Comparison of ENCODE assay signal across 13 mouse cellular contexts in genomic region chr11:97190992-97191391, GRCm38 (mm10). TPM values are rescaled to one million over a fixed set of nuclear protein-coding genes. Genes with fewer than 3 reads are reported as not detected.
DNase-seq lines count a peak whose midpoint lies in the region; ATAC-seq lines count a peak whose summit lies in the region.
"Had no signal": no experiment of that assay in that cellular context is flagged by ENCODE, and none has a peak within 500 bp of the region (broad histone marks: within the 10 kb centered on the region; RNA-seq: fewer than 3 reads in every experiment).

No protein-coding gene starts in this region.

- peak; percentile 27 for ATAC-seq in granulocyte monocyte progenitor cell, adult 5-6 weeks (replicated peaks; ENCODE audit: poor library complexity, severe bottlenecking)
- ATAC-seq in CD4-positive, CD25-positive, alpha-beta regulatory T cell, adult 4 months = no peak
- ATAC-seq: lung, postnatal 0 days had no signal

- peak; percentile 93 for DNase-seq in heart, adult 11 months
- no peak for DNase-seq in heart, postnatal 10 days
- DNase-seq in spleen, postnatal 36 days (ENCODE audit: low spot score in 2 of 2) = peak; percentile 25 to 40
- no peak for DNase-seq in spleen, postnatal 4 days (ENCODE audit: low spot score in 2 of 2)
- no peak for DNase-seq in testis, postnatal 10 days (ENCODE audit: low spot score)
- no peak for DNase-seq in cerebellum, postnatal 14 days
- DNase-seq: adrenal gland, postnatal 25 days; cerebellum, adult 9-11 months; gastrocnemius, postnatal 36 days; kidney, adult 11 months had no signal

- intact Hi-C loops in heart, postnatal 10 days (cut with DNase I) = no loop called here

RNA-seq across cellular contexts. Expression of gene Kpnb1, which starts 3.3 kb away (rescaled TPM):
- total RNA-seq in heart, postnatal 10 days (2021) = 100 to 1,000 TPM; 107 to 121 TPM
- total RNA-seq in granulocyte monocyte progenitor cell, adult 5-6 weeks (2014; fragmentation: Nextera tagmentation) = 165 and 169 TPM in 2 replicates
- 300 and 382 TPM in 2 replicates for total RNA-seq in granulocyte monocyte progenitor cell, adult 5-6 weeks (2017)
- polyA plus RNA-seq in CD4-positive, CD25-positive, alpha-beta regulatory T cell, adult 4 months (2017; shearing (Covaris generic)) = 10 to 100 TPM; 23.5 to 33.4 TPM

RNA-seq across cellular contexts. Expression of gene Tbkbp1, which starts 39.7 kb away (rescaled TPM):
- total RNA-seq in heart, postnatal 10 days (2021) = 10 to 100 TPM; 15.9 to 17.3 TPM
- 8.0 and 8.5 TPM in 2 replicates for total RNA-seq in granulocyte monocyte progenitor cell, adult 5-6 weeks (2014; fragmentation: Nextera tagmentation)
- 1.1 and 6.6 TPM in 2 replicates for total RNA-seq in granulocyte monocyte progenitor cell, adult 5-6 weeks (2017)
- polyA plus RNA-seq in CD4-positive, CD25-positive, alpha-beta regulatory T cell, adult 4 months (2017; shearing (Covaris generic)) = under 1 TPM in 1 of 2 experiments, not detected in 1; 0.09 TPM

Comparison
In these comparisons a context has a peak if more than half of its experiments do, and no peak if none do; other contexts are left out.
1. DNase-seq: peak in heart, adult 11 months (single experiment) and spleen, postnatal 36 days (2 of 2); none in heart, postnatal 10 days (0 of 2), spleen, postnatal 4 days (0 of 2), testis, postnatal 10 days (single experiment) and cerebellum, postnatal 14 days (0 of 2).